Mouse (Mus musculus): ENCODE results near the gene Capn12.

DNA sequence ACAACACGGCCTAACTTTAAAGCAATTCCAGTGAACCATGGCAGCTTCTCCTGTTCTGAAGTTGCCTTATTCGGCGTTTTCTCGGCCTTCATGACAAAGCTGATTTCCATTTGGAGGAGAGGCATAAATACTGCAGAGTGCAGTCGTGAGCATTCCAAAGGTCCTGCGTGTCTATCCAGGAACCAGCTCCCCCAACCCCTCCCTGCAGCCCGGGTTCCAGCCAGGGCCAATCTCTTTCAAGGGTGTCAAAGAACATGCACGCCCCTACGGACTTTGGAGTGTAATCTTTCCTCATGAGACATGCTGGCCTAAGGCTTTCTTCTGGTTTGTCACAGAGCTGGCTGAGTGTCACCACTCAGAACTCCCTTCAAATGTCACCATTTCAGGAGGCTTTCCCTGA lies 44.1 kb downstream of the Capn12 start:
- TF ChIP-seq CTCF (conservative IDR thresholded peaks at IDR 0.05; ENCODE audit: low read length): no peak
- no peak for TF ChIP-seq NANOG (IDR thresholded peaks at IDR 0.05; ENCODE audit: borderline replicate concordance, low read length)
- no peak for TF ChIP-seq POU5F1 (IDR thresholded peaks at IDR 0.05; ENCODE audit: borderline replicate concordance, low read length)

Measured in E14TG2a.4 (cell line).